8 mouse cellular contexts compared by ENCODE assay signal in genomic region chr11:86961510-86962303, GRCm38 (mm10). TPM values are rescaled to one million over a fixed set of nuclear protein-coding genes. Genes with fewer than 3 reads are reported as not detected.
DNase-seq lines count a peak whose midpoint lies in the region; ATAC-seq and TF ChIP-seq lines count a peak whose summit lies in the region.

No protein-coding gene starts in this region.

- no peak for TF ChIP-seq EP300 in liver, embryonic 14.5 days (IDR thresholded peaks at IDR 0.05; ENCODE audit: low read depth)

- 47% methylated on average over 11 of the region's 11 CpGs for WGBS in liver, embryonic 14.5 days (ENCODE audit: insufficient replicate concordance)
- 35% methylated on average over 11 of the region's 11 CpGs for WGBS in stomach, embryonic 15.5 days
- 91% methylated on average over 11 of the region's 11 CpGs for WGBS in thymus, adult 2 months

- H3K9ac ChIP-seq in liver, embryonic 14.5 days (replicated peaks): no peak overlapping the region
- H3K9ac ChIP-seq in stomach, embryonic 15.5 days: no peak overlapping the region

- ATAC-seq in liver, embryonic 14.5 days (ENCODE audit: insufficient read depth): peak; percentile 76
- ATAC-seq in stomach, embryonic 15.5 days (ENCODE audit: insufficient read depth, low FRiP score, low read depth): peak; percentile 90

- no peaks in the 10 kb centered on the region for H3K36me3 ChIP-seq in liver, embryonic 14.5 days (replicated peaks; ENCODE audit: control insufficient read depth, insufficient read depth, low read depth)
- no peaks in the 10 kb centered on the region for H3K36me3 ChIP-seq in stomach, embryonic 15.5 days
- no peaks in the 10 kb centered on the region for H3K36me3 ChIP-seq in thymus, adult 2 months (ENCODE audit: control insufficient read depth, insufficient read depth, low read length)

- DNase-seq in adrenal gland, postnatal 25 days: peak; percentile 67
- peak; percentile 59 to 74 for DNase-seq in cerebellum, postnatal 14 days
- DNase-seq in heart, postnatal 4 days: peak; percentile 79
- DNase-seq in liver, embryonic 14.5 days (ENCODE audit: low read depth in 3 of 3, low spot score in 3 of 3): peak; percentile 22 to 28 (median 26)
- DNase-seq in thymus, adult 2 months: no peak
- no peak for DNase-seq in embryo, embryonic 10 days (ENCODE audit: low spot score)
- DNase-seq in thymus, postnatal 10 days (ENCODE audit: low spot score in 2 of 2): no peak

- H3K4me2 ChIP-seq in liver, embryonic 14.5 days (ENCODE audit: low read depth): no peak overlapping the region
- peak overlapping the region; percentile 32 for H3K4me2 ChIP-seq in stomach, embryonic 15.5 days

- H3K4me1 ChIP-seq in liver, embryonic 14.5 days (replicated peaks; ENCODE audit: control insufficient read depth in 2 of 2, insufficient read depth in 2 of 2, low read length in 1 of 2): peaks cover 3 to 46% of the 10 kb centered on the region in 2 experiments
- peaks cover 65% of the 10 kb centered on the region for H3K4me1 ChIP-seq in stomach, embryonic 15.5 days
- peaks cover 44% of the 10 kb centered on the region for H3K4me1 ChIP-seq in thymus, adult 2 months (replicated peaks; ENCODE audit: control insufficient read depth, insufficient read depth, low read length)

- H3K9me3 ChIP-seq in liver, embryonic 14.5 days (ENCODE audit: control insufficient read depth, low read length): no peaks in the 10 kb centered on the region
- no peaks in the 10 kb centered on the region for H3K9me3 ChIP-seq in stomach, embryonic 15.5 days

- H3K27me3 ChIP-seq in liver, embryonic 14.5 days (ENCODE audit: control insufficient read depth, insufficient read depth, low read length): no peaks in the 10 kb centered on the region
- H3K27me3 ChIP-seq in stomach, embryonic 15.5 days (replicated peaks): no peaks in the 10 kb centered on the region
- no peaks in the 10 kb centered on the region for H3K27me3 ChIP-seq in thymus, adult 2 months (ENCODE audit: control insufficient read depth, insufficient read depth, low read length)

- H3K4me3 ChIP-seq in liver, embryonic 14.5 days (ENCODE audit: insufficient read depth in 1 of 2, low read depth in 2 of 2, low read length in 2 of 2): no peak overlapping the region
- H3K4me3 ChIP-seq in stomach, embryonic 15.5 days (replicated peaks): no peak overlapping the region
- H3K4me3 ChIP-seq in thymus, adult 2 months (ENCODE audit: control insufficient read depth, insufficient read depth, low read length): no peak overlapping the region

- H3K27ac ChIP-seq in liver, embryonic 14.5 days: no peak overlapping the region; the same call in 1 of the 2 replicates
- H3K27ac ChIP-seq in stomach, embryonic 15.5 days: peak overlapping the region; percentile 80
- no peak overlapping the region for H3K27ac ChIP-seq in thymus, adult 2 months (ENCODE audit: control insufficient read depth, insufficient read depth, low read length)

- no peak for TF ChIP-seq CTCF in liver, embryonic 14.5 days (IDR thresholded peaks at IDR 0.05; ENCODE audit: low read depth)
- TF ChIP-seq CTCF in thymus, adult 2 months (IDR thresholded peaks at IDR 0.05; ENCODE audit: borderline replicate concordance, control insufficient read depth, extremely low read depth, insufficient read depth, low read length, poor library complexity): no peak

- TF ChIP-seq POLR2A in thymus, adult 2 months (IDR thresholded peaks at IDR 0.05; ENCODE audit: control insufficient read depth, extremely low read depth, insufficient read depth, low read length, poor library complexity): no peak

RNA-seq across cellular contexts. Expression of gene Ypel2, which starts 31.8 kb away (rescaled TPM):
- total RNA-seq in adrenal gland, postnatal 25 days (2021): 38.3 and 38.6 TPM in 2 replicates
- 10 to 100 TPM; 18.9 to 22.7 TPM for total RNA-seq in heart, postnatal 4 days (2021)
- 0.55 and 0.70 TPM in 2 replicates for polyA plus RNA-seq in liver, embryonic 14.5 days (2012; rRNA removed)
- 0.83 and 0.94 TPM in 2 replicates for polyA plus RNA-seq in liver, embryonic 14.5 days (2014; fragmentation: Nextera tagmentation; extraction: Ambion mirVana)
- polyA plus RNA-seq in stomach, embryonic 15.5 days (2015; fragmentation: Nextera tagmentation; extraction: Ambion mirVana): 7.7 and 10.0 TPM in 2 replicates
- 16.0 and 16.2 TPM in 2 replicates for polyA plus RNA-seq in thymus, adult 2 months (2012; rRNA removed)

Comparison
In these comparisons a context has a peak if more than half of its experiments do, and no peak if none do; other contexts are left out.
1. DNase-seq: peak in adrenal gland, postnatal 25 days (single experiment), cerebellum, postnatal 14 days (2 of 2), heart, postnatal 4 days (single experiment) and liver, embryonic 14.5 days (3 of 3); none in thymus, adult 2 months (single experiment), embryo, embryonic 10 days (single experiment) and thymus, postnatal 10 days (0 of 2).